ENCODE assay signal across 12 mouse cellular contexts in genomic region chr2:157873223-157873622, GRCm38 (mm10). TPM values are rescaled to one million over a fixed set of nuclear protein-coding genes. Genes with fewer than 3 reads are reported as not detected.
A peak's percentile ranks its signal among the peaks of the same experiment; 100 is the strongest.
DNase-seq lines count a peak whose midpoint lies in the region; ATAC-seq lines count a peak whose summit lies in the region.
"Had no signal": no experiment of that assay in that cellular context is flagged by ENCODE, and none has a peak within 500 bp of the region (broad histone marks: within the 10 kb centered on the region; RNA-seq: fewer than 3 reads in every experiment).

No protein-coding gene starts in this region.

- no peak overlapping the region for H3K4me2 ChIP-seq in forebrain, embryonic 14.5 days (ENCODE audit: low read length)
- no peak overlapping the region for H3K4me2 ChIP-seq in forebrain, embryonic 12.5 days
- H3K4me2 ChIP-seq: heart, embryonic 13.5 days had no signal

- ATAC-seq in forebrain, embryonic 14.5 days: no peak; the same call in 1 of the 2 replicates
- no peak for ATAC-seq in forebrain, embryonic 12.5 days (ENCODE audit: low FRiP score)

- intact Hi-C loops in gastrocnemius, postnatal 14 days (cut with DNase I; ENCODE audit: low total_unique reads): no loop called here
- intact Hi-C loops in left cerebral cortex, postnatal 36 days (cut with DNase I): no loop called here

- peaks cover 15% of the 10 kb centered on the region; the same call in 1 of the 2 replicates for H3K36me3 ChIP-seq in forebrain, embryonic 14.5 days (ENCODE audit: control insufficient read depth, insufficient read depth, low read length)
- H3K36me3 ChIP-seq in forebrain, embryonic 12.5 days (replicated peaks): peaks cover 15% of the 10 kb centered on the region

- WGBS in forebrain, embryonic 14.5 days: 64% methylated on average over 6 of the region's 6 CpGs
- WGBS in forebrain, embryonic 12.5 days: 79% methylated on average over 6 of the region's 6 CpGs

- H3K4me1 ChIP-seq in forebrain, embryonic 14.5 days (ENCODE audit: control insufficient read depth, insufficient read depth, low read length): peaks cover 11% of the 10 kb centered on the region
- H3K4me1 ChIP-seq in forebrain, embryonic 12.5 days: no peaks in the 10 kb centered on the region; the same call in 1 of the 2 replicates
- H3K4me1 ChIP-seq: heart, embryonic 13.5 days had no signal

- peak; percentile 54 for DNase-seq in forebrain, embryonic 14.5 days (ENCODE audit: low spot score)
- peak; percentile 52 for DNase-seq in right cerebral cortex, adult 18-20 months
- no peak for DNase-seq in right cerebral cortex, postnatal 14 days
- peak; percentile 78 for DNase-seq in gastrocnemius, postnatal 14 days
- DNase-seq in left cerebral cortex, postnatal 36 days (ENCODE audit: low spot score in 2 of 2): peak; percentile 31 to 35
- DNase-seq in B cell, adult 2 months: no peak
- DNase-seq in thymus, postnatal 36 days: no peak

- no peaks in the 10 kb centered on the region for H3K27me3 ChIP-seq in forebrain, embryonic 14.5 days (replicated peaks; ENCODE audit: control insufficient read depth, insufficient read depth, low read length)
- no peaks in the 10 kb centered on the region for H3K27me3 ChIP-seq in forebrain, embryonic 12.5 days
- H3K27me3 ChIP-seq: heart, embryonic 13.5 days had no signal

- no peak overlapping the region for H3K27ac ChIP-seq in forebrain, embryonic 14.5 days (ENCODE audit: low read depth, low read length)
- no peak overlapping the region for H3K27ac ChIP-seq in forebrain, embryonic 12.5 days
- H3K27ac ChIP-seq: heart, embryonic 13.5 days had no signal

- H3K9me3 ChIP-seq in forebrain, embryonic 14.5 days (replicated peaks; ENCODE audit: control insufficient read depth, low read length): no peaks in the 10 kb centered on the region
- no peaks in the 10 kb centered on the region for H3K9me3 ChIP-seq in forebrain, embryonic 12.5 days
- H3K9me3 ChIP-seq: heart, embryonic 13.5 days had no signal

- no peak overlapping the region for H3K9ac ChIP-seq in forebrain, embryonic 14.5 days (ENCODE audit: low read length)
- no peak overlapping the region for H3K9ac ChIP-seq in forebrain, embryonic 12.5 days
- H3K9ac ChIP-seq: heart, embryonic 13.5 days had no signal

- H3K4me3 ChIP-seq in forebrain, embryonic 14.5 days (ENCODE audit: low read depth, low read length): no peak overlapping the region
- no peak overlapping the region for H3K4me3 ChIP-seq in forebrain, embryonic 12.5 days (replicated peaks)
- H3K4me3 ChIP-seq: heart, embryonic 13.5 days had no signal

RNA-seq across cellular contexts. Expression of gene Vstm2l, which starts 41.2 kb away (rescaled TPM):
- polyA plus RNA-seq in forebrain, embryonic 14.5 days (2014; fragmentation: Nextera tagmentation; extraction: Ambion mirVana): 4.7 and 6.8 TPM in 2 replicates
- polyA plus RNA-seq in forebrain, embryonic 12.5 days (2016; fragmentation: Nextera tagmentation; extraction: Ambion mirVana): 3.5 TPM in 2 replicates
- not detected for total RNA-seq in gastrocnemius, postnatal 14 days (2021)
- total RNA-seq in left cerebral cortex, postnatal 36 days (2021): 100 to 1,000 TPM; 155 to 172 TPM
- polyA plus RNA-seq: C2C12; heart, embryonic 13.5 days; liver, embryonic 16.5 days; spleen, adult 2 months had no signal

Comparison
In these comparisons a context has a peak if more than half of its experiments do, and no peak if none do; other contexts are left out.
1. DNase-seq: peak in forebrain, embryonic 14.5 days (single experiment), right cerebral cortex, adult 18-20 months (single experiment), gastrocnemius, postnatal 14 days (single experiment) and left cerebral cortex, postnatal 36 days (2 of 2); none in right cerebral cortex, postnatal 14 days (single experiment), B cell, adult 2 months (0 of 2) and thymus, postnatal 36 days (0 of 2).
2. RNA of gene Vstm2l, which starts 41.2 kb away (total RNA-seq): 155 to 172 TPM in left cerebral cortex, postnatal 36 days; not detected in gastrocnemius, postnatal 14 days; every median in the first group is over 100 times any median in the second.